Mouse (Mus musculus) small intestine, adult 2 months (tissue): ENCODE data around the gene Hoxc5.

Experiments used
- CTCF ChIP-seq: fragments of 200-500 bp; IDR thresholded peaks from 2 replicates; pipeline ENCODE4 v1.5.1; 2012; ENCODE audit warnings: low read depth, mild to moderate bottlenecking, control low read depth, inconsistent platforms, low read length, moderate library complexity, mixed read lengths; ENCODE audit not compliant: insufficient replicate concordance, insufficient read length; ENCODE audit errors: extremely low read depth
- POLR2A ChIP-seq: fragments of 200-500 bp; IDR thresholded peaks from 2 replicates; pipeline ENCODE4 v1.6.1; 2012; ENCODE audit warnings: low read depth, mild to moderate bottlenecking, control low read depth, inconsistent platforms, low read length, moderate library complexity

DNA sequence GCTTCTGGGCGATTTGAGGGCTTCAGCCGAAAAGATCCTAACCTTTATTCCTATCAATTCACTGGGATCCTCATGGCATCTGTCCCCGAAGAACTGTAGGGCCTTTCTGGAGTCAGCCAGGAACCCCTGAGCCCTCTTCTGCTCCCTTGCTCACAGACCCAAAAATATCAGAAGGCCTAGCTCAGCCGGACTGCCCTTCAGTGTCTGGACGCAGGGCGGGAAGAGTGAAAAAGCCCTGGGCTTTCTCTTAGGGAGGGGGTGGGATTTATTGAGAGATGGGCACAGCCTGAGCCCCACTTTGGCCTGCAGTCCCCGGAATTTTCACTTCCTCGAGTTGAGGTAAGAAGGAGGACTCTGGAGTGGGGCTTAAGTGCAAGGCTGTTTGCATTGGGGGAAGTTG, 4.0 kb upstream of the Hoxc5 start:
- TF ChIP-seq CTCF (no peak), POLR2A (no peak)
